Mouse (Mus musculus) lung, postnatal 0 days (tissue): ENCODE measurements around the gene Gm20388. TPM values are rescaled to one million over a fixed set of nuclear protein-coding genes. Genes with fewer than 3 reads are reported as not detected.

ENCODE experiments used
- ATAC-seq: fragments of 200-750 bp; cut with Nextera tagmentation; 2 replicates; pipeline ENCODE4 v1.8.0; 2017; ENCODE audit warnings: moderate library complexity
- DNase-seq: peaks from one replicate; pipeline ENCODE4 v3.0.0-alpha.2; 2016; ENCODE audit warnings: low spot score
- H3K27ac ChIP-seq: fragments of 300-500 bp; sonication (generic); 2 replicates; pipeline ENCODE4 v1.5.1; 2014; ENCODE audit warnings: antibody characterized with exemption, mild to moderate bottlenecking, low read length, mixed read lengths
- H3K27me3 ChIP-seq: fragments of 300-500 bp; sonication (generic); replicated peaks from 2 replicates; pipeline ENCODE4 v1.6.1; 2014; ENCODE audit warnings: low read length, mixed read lengths; ENCODE audit not compliant: insufficient read depth
- H3K36me3 ChIP-seq: fragments of 300-500 bp; sonication (generic); 2 replicates; pipeline ENCODE4 v1.6.1; 2014; ENCODE audit warnings: low read length, mixed read lengths; ENCODE audit not compliant: insufficient read depth
- H3K4me1 ChIP-seq: fragments of 300-500 bp; sonication (generic); 2 replicates; pipeline ENCODE4 v1.6.1; 2014; ENCODE audit warnings: antibody characterized with exemption, low read depth, low read length, mixed read lengths; ENCODE audit not compliant: insufficient read depth
- H3K4me2 ChIP-seq: fragments of 300-500 bp; sonication (generic); replicated peaks from 2 replicates; pipeline ENCODE4 v1.6.1; 2014; ENCODE audit warnings: low read depth, mild to moderate bottlenecking, low read length, moderate library complexity, mixed read lengths
- H3K4me3 ChIP-seq: fragments of 300-500 bp; sonication (generic); 2 replicates; pipeline ENCODE4 v1.5.1; 2014; ENCODE audit warnings: low read depth, low read length
- H3K9ac ChIP-seq: fragments of 300-500 bp; sonication (generic); replicated peaks from 2 replicates; pipeline ENCODE4 v1.6.1; 2014; ENCODE audit warnings: low read depth, mild to moderate bottlenecking
- H3K9me3 ChIP-seq: fragments of 300-500 bp; sonication (generic); 2 replicates; pipeline ENCODE4 v1.6.1; 2016; ENCODE audit warnings: low read length, mixed read lengths
- CTCF ChIP-seq: IDR thresholded peaks from 2 replicates; pipeline ENCODE4 v1.5.1; 2016; ENCODE audit warnings: antibody characterized with exemption, mild to moderate bottlenecking
- EP300 ChIP-seq: IDR thresholded peaks from 2 replicates; pipeline ENCODE4 v1.6.1; 2016; ENCODE audit warnings: antibody characterized with exemption, mild to moderate bottlenecking, control low read depth
- WGBS: fragments of 180-500 bp; shearing (Covaris S2); extraction: QIAGEN DNeasy Blood & Tissue Kit; methylation state at CpG from one replicate; pipeline ENCODE4 v1.1.7; 2014; 5-methylcytosine and 5-hydroxymethylcytosine counted together
- polyA plus RNA-seq: library from polyadenylated mRNA; unstranded; fragments of >200 nt; fragmentation: Nextera tagmentation; extraction: Ambion mirVana; gene quantifications from 2 replicates; pipeline ENCODE4 v1.2.1, GENCODE M21; 2015

Gene Gm20388
- polyA plus RNA-seq, 1 experiment from 2014 or later: not detected

GRCm38 (mm10) chr8:123401936-123402335, 3491.3 kb downstream of the Gm20388 start:
- H3K4me3 ChIP-seq: no peak overlapping the region
- H3K36me3 ChIP-seq: peaks cover 21% of the 10 kb centered on the region; the same call in 1 of the 2 replicates
- no peak overlapping the region for H3K4me2 ChIP-seq
- no peaks in the 10 kb centered on the region for H3K9me3 ChIP-seq
- 92% methylated on average over 9 of the region's 9 CpGs for WGBS
- TF ChIP-seq CTCF: no peak
- TF ChIP-seq EP300: no peak
- no peaks in the 10 kb centered on the region for H3K27me3 ChIP-seq
- DNase-seq (no peak), ATAC-seq (no peak)
- no peak overlapping the region for H3K27ac ChIP-seq
- no peaks in the 10 kb centered on the region for H3K4me1 ChIP-seq
- H3K9ac ChIP-seq: no peak overlapping the region

GRCm38 (mm10) chr8:123402730-123403326, 3492.2 kb downstream of the Gm20388 start:
- ATAC-seq (no peak), DNase-seq (no peak)
- Histone ChIP-seq H3K4me3 (no peak overlapping the region), H3K36me3 (peaks cover 21% of the 10 kb centered on the region; the same call in 1 of the 2 replicates), H3K9me3 (no peaks in the 10 kb centered on the region), H3K27ac (no peak overlapping the region), H3K27me3 (no peaks in the 10 kb centered on the region), H3K9ac (no peak overlapping the region), H3K4me2 (no peak overlapping the region), H3K4me1 (no peaks in the 10 kb centered on the region)
- TF ChIP-seq EP300 (no peak), CTCF (no peak)
- WGBS: 71% methylated on average over 9 of the region's 9 CpGs

GRCm38 (mm10) chr8:123404521-123404920, 3493.9 kb downstream of the Gm20388 start:
- TF ChIP-seq EP300 (no peak), CTCF (no peak)
- 51% methylated on average over 8 of the region's 8 CpGs for WGBS
- no peak overlapping the region for H3K9ac ChIP-seq
- no peak overlapping the region for H3K27ac ChIP-seq
- no peak overlapping the region for H3K4me3 ChIP-seq
- H3K4me2 ChIP-seq: no peak overlapping the region
- ATAC-seq: no peak
- peaks cover 6% of the 10 kb centered on the region; the same call in 1 of the 2 replicates for H3K36me3 ChIP-seq
- H3K9me3 ChIP-seq: no peaks in the 10 kb centered on the region
- H3K4me1 ChIP-seq: no peaks in the 10 kb centered on the region
- H3K27me3 ChIP-seq: 0 out of 2 replicates have a peak, but pooled peaks cover under 1% of the 10 kb centered on the region
- DNase-seq: no peak

GRCm38 (mm10) chr8:123406786-123407185, 3496.1 kb downstream of the Gm20388 start, which contains the start of gene Mc1r:
Mc1r (plus strand) TSS chr8:123407107.
- ATAC-seq (peak; percentile 17; the same call in 1 of the 2 replicates), DNase-seq (peak; percentile 62)
- WGBS: 6% methylated on average over 4 of the region's 4 CpGs
- TF ChIP-seq CTCF (peak; percentile 82), EP300 (no peak)
- H3K4me3 ChIP-seq: no peak within 1 kb of the TSS
- no peaks in the 10 kb centered on the region for H3K4me1 ChIP-seq
- no peak within 1 kb of the TSS for H3K27ac ChIP-seq
- no peak within 1 kb of the TSS for H3K9ac ChIP-seq
- H3K27me3 ChIP-seq: peaks cover 22% of the 10 kb centered on the region
- 0 out of 2 replicates have a peak, but pooled peaks cover 5% of the 10 kb centered on the region for H3K36me3 ChIP-seq
- H3K4me2 ChIP-seq: no peak within 1 kb of the TSS
- no peaks in the 10 kb centered on the region for H3K9me3 ChIP-seq

- Histone ChIP-seq H3K9ac (no peak overlapping the region), H3K4me1 (no peaks in the 10 kb centered on the region), H3K9me3 (no peaks in the 10 kb centered on the region), H3K36me3 (no peaks in the 10 kb centered on the region), H3K4me3 (no peak overlapping the region), H3K27ac (no peak overlapping the region), H3K27me3 (peaks cover 26% of the 10 kb centered on the region), H3K4me2 (no peak overlapping the region)
- 81% methylated on average over 13 of the region's 13 CpGs for WGBS
- TF ChIP-seq CTCF (no peak), EP300 (no peak)
- DNase-seq (no peak), ATAC-seq (no peak)
Observed at GRCm38 (mm10) chr8:123407612-123408011, 3497.0 kb downstream of the Gm20388 start.

- Histone ChIP-seq H3K4me3 (no peak overlapping the region), H3K4me2 (no peak overlapping the region), H3K9me3 (no peaks in the 10 kb centered on the region), H3K27ac (no peak overlapping the region), H3K4me1 (no peaks in the 10 kb centered on the region), H3K9ac (no peak overlapping the region), H3K27me3 (peaks cover 32% of the 10 kb centered on the region), H3K36me3 (no peaks in the 10 kb centered on the region)
- 67% methylated on average over 9 of the region's 9 CpGs for whole genome bisulfite sequencing
- TF ChIP-seq EP300: no peak
- TF ChIP-seq CTCF: no peak
- DNase-seq (no peak), ATAC-seq (no peak)
Observed at GRCm38 (mm10) chr8:123408586-123409544, 3498.2 kb downstream of the Gm20388 start.
